Mouse (Mus musculus): Measurements from ENCODE around the gene Prrt3. TPM values are rescaled to one million over a fixed set of nuclear protein-coding genes. Genes with fewer than 3 reads are reported as not detected.

Gene Prrt3
- polyA plus RNA-seq, 1 experiment = 0.22 TPM

DNA sequence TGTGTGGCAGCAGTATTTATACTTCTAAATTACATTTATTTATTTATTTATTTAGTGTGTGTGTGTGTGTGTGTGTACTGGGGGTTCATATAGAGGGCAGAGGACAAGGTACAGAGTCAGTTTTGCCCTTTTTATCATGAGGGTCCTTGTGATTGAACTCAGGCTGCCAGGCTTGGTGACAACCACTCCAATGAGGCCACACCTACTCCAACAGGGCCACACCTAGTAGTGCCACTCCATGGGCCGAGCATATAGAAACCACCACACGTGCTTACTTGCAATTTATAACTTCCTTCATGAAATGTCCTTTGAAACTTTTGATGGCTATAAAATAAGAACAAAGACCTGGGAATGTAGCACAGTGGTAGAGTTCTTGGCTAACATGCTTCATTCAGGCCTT lies 28.5 kb downstream of the Prrt3 start:
- Histone ChIP-seq H3K27me3 (ENCODE audit: control insufficient read depth, insufficient read depth, insufficient read length) (no peaks in the 10 kb centered on the region), H3K79me2 (ENCODE audit: control insufficient read depth, insufficient read depth) (no peaks in the 10 kb centered on the region), H3K4me2 (ENCODE audit: low read depth) (no peak overlapping the region), H3K4me3 (no peak overlapping the region), H3ac (ENCODE audit: control insufficient read depth, insufficient read length) (no peak overlapping the region), H3K36me3 (ENCODE audit: control insufficient read depth, insufficient read depth) (peaks cover 3% of the 10 kb centered on the region)
- TF ChIP-seq CEBPB (IDR thresholded peaks at IDR 0.05; ENCODE audit: insufficient read depth, poor library complexity, severe bottlenecking) (no peak), SRF (IDR thresholded peaks at IDR 0.05; ENCODE audit: control insufficient read depth, insufficient read length, low read depth) (no peak), USF1 (IDR thresholded peaks at IDR 0.05; ENCODE audit: low read depth) (no peak), REST (IDR thresholded peaks at IDR 0.05; ENCODE audit: insufficient read depth, insufficient read length) (no peak), MAX (IDR thresholded peaks at IDR 0.05; ENCODE audit: low read depth) (no peak), MYOD1 (IDR thresholded peaks at IDR 0.05; ENCODE audit: control insufficient read depth in 1 of 3, insufficient read length in 2 of 3, low read depth in 2 of 3) (no peak), TCF12 (IDR thresholded peaks at IDR 0.05; ENCODE audit: insufficient read depth, poor library complexity, severe bottlenecking) (no peak)

DNA sequence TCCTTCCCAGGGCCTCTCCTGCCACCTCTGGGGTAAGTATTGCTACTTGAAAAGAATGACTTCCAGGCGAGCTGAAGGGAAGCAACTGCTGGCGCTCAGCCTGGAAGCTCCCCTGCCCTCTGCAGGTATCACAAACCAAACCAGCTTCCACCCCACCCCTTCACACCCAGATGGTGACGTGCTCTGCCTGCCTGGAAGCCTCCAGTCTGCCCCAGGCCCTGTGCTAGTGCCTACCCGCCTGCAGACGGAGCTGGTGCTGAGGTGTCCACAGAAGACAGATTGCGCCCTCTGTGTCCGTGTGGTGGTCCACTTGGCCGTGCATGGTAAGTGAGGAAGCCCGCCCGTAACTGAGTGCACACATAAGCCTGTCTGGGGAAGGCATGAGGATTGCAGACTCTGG lies 29.7 kb downstream of the Prrt3 start:
- no peak overlapping the region for H3ac ChIP-seq (ENCODE audit: control insufficient read depth, insufficient read length)
- H3K4me3 ChIP-seq = peak overlapping the region; percentile 24
- no peaks in the 10 kb centered on the region for H3K36me3 ChIP-seq (ENCODE audit: control insufficient read depth, insufficient read depth)
- no peaks in the 10 kb centered on the region for H3K27me3 ChIP-seq (ENCODE audit: control insufficient read depth, insufficient read depth, insufficient read length)
- no peaks in the 10 kb centered on the region for H3K79me2 ChIP-seq (ENCODE audit: control insufficient read depth, insufficient read depth)
- peak overlapping the region; percentile 92 for H3K4me2 ChIP-seq (ENCODE audit: low read depth)
- TF ChIP-seq POLR2A (IDR thresholded peaks at IDR 0.05; ENCODE audit: insufficient read length, low read depth) = no peak
- TF ChIP-seq CEBPB (IDR thresholded peaks at IDR 0.05; ENCODE audit: insufficient read depth, poor library complexity, severe bottlenecking) = no peak
- TF ChIP-seq POLR2AphosphoS2 (IDR thresholded peaks at IDR 0.05; ENCODE audit: insufficient read length, low read depth) = no peak
- no peak for TF ChIP-seq USF1 (IDR thresholded peaks at IDR 0.05; ENCODE audit: low read depth)
- no peak for TF ChIP-seq TCF12 (IDR thresholded peaks at IDR 0.05; ENCODE audit: insufficient read depth, poor library complexity, severe bottlenecking)

DNA sequence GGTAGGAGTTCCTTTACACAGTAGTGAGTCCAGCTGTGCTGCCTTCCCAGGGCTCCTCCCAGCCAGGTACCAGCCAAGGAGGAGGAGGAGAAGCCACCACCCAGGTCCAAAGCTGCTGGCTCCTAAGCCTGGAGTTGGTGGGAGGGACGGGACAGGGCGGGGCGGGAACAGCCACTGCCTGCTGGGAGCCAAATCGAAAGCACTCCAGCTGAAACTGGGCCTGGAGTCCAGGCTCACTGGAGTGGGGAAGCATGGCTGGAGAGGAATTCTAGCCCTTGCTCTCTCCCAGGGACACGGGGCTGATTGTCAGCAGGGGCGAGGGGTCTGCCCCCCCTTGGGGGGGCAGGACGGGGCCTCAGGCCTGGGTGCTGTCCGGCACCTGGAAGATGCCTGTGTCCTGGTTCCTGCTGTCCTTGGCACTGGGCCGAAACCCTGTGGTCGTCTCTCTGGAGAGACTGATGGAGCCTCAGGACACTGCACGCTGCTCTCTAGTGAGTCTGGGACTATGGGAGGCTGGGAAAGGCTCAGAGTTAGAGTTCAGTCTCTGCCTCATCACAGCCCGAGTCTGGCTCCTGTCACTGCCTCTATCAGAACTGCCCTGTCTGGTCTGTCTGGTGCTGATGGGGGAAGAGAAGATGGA lies 30.3 kb downstream of the Prrt3 start, which contains the start of gene Il17rc:
Gene Il17rc (plus strand): TSS at position 131 of the 640 bp plus-strand sequence.
- no peaks in the 10 kb centered on the region for H3K79me2 ChIP-seq (ENCODE audit: control insufficient read depth, insufficient read depth)
- peak within 1 kb of the TSS; percentile 24 for H3K4me3 ChIP-seq
- H3K4me2 ChIP-seq (ENCODE audit: low read depth) = peak within 1 kb of the TSS; percentile 92
- H3K27me3 ChIP-seq (ENCODE audit: control insufficient read depth, insufficient read depth, insufficient read length) = no peaks in the 10 kb centered on the region
- H3ac ChIP-seq (ENCODE audit: control insufficient read depth, insufficient read length) = no peak within 1 kb of the TSS
- no peaks in the 10 kb centered on the region for H3K36me3 ChIP-seq (ENCODE audit: control insufficient read depth, insufficient read depth)
- TF ChIP-seq CEBPB (IDR thresholded peaks at IDR 0.05; ENCODE audit: insufficient read depth, poor library complexity, severe bottlenecking) (no peak), MYOG (IDR thresholded peaks at IDR 0.05; ENCODE audit: control insufficient read depth in 1 of 3, insufficient read depth in 1 of 3, insufficient read length in 2 of 3, low read depth in 2 of 3) (peak in 1 of 3 experiments; percentile 23), REST (IDR thresholded peaks at IDR 0.05; ENCODE audit: insufficient read depth, insufficient read length) (no peak), POLR2A (IDR thresholded peaks at IDR 0.05; ENCODE audit: insufficient read length, low read depth) (peak; percentile 85), E2F4 (IDR thresholded peaks at IDR 0.05; ENCODE audit: insufficient read depth) (no peak), POLR2AphosphoS2 (IDR thresholded peaks at IDR 0.05; ENCODE audit: insufficient read length, low read depth) (peak; percentile 81)

DNA sequence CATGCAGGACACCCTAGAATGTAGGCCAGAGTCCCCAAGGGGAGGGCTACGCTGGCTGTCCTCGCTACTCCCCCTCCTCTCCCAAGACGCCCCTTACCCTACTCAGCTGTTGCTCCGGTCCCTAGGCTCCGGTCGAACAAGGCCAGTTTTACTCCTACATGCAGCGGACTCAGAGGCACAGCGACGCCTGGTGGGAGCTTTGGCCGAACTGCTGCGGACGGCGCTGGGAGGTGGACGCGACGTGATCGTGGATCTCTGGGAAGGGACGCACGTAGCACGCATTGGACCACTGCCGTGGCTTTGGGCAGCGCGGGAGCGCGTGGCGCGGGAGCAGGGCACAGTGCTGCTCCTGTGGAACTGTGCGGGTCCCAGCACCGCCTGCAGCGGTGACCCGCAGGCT lies 32.3 kb downstream of the Prrt3 start:
- H3K27me3 ChIP-seq (ENCODE audit: control insufficient read depth, insufficient read depth, insufficient read length) = peaks cover 16% of the 10 kb centered on the region

DNA sequence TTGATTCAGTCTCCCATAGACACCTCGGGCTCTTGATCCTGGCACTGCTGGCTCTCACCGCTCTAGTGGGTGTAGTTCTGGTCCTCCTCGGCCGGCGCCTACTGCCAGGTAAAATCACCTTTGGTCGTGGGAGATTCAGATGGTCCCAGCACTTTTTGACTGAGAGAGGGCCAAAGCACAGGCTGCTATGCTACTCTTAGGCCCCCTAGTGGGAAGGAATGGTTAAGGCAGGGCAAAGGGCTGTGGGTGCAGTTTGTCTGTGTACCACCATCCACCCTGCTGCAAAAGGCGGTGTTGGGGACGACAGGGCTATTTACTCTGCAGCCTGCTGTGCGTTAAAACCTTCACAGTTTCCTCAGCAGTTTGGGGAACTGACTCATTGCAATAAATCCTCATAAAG lies 32.7 kb downstream of the Prrt3 start:
- H3ac ChIP-seq (ENCODE audit: control insufficient read depth, insufficient read length) = no peak overlapping the region
- H3K4me2 ChIP-seq (ENCODE audit: low read depth) = peak overlapping the region; percentile 71
- H3K4me3 ChIP-seq = no peak overlapping the region
- H3K27me3 ChIP-seq (ENCODE audit: control insufficient read depth, insufficient read depth, insufficient read length) = peaks cover 19% of the 10 kb centered on the region
- H3K79me2 ChIP-seq (ENCODE audit: control insufficient read depth, insufficient read depth) = no peaks in the 10 kb centered on the region
- no peak for TF ChIP-seq USF1 (IDR thresholded peaks at IDR 0.05; ENCODE audit: low read depth)
- TF ChIP-seq SRF (IDR thresholded peaks at IDR 0.05; ENCODE audit: control insufficient read depth, insufficient read length, low read depth) = no peak
- TF ChIP-seq E2F4 (IDR thresholded peaks at IDR 0.05; ENCODE audit: insufficient read depth) = no peak
- TF ChIP-seq MAX (IDR thresholded peaks at IDR 0.05; ENCODE audit: low read depth) = no peak
- no peak for TF ChIP-seq TCF3 (IDR thresholded peaks at IDR 0.05; ENCODE audit: insufficient read length, low read depth)
- TF ChIP-seq CEBPB (IDR thresholded peaks at IDR 0.05; ENCODE audit: insufficient read depth, poor library complexity, severe bottlenecking) = no peak
- TF ChIP-seq POLR2A (IDR thresholded peaks at IDR 0.05; ENCODE audit: insufficient read length, low read depth) = no peak
- TF ChIP-seq REST (IDR thresholded peaks at IDR 0.05; ENCODE audit: insufficient read depth, insufficient read length) = no peak
- no peaks in the 10 kb centered on the region for H3K36me3 ChIP-seq (ENCODE audit: control insufficient read depth, insufficient read depth)

More for the DNA sequence above, 32.3 kb downstream of the Prrt3 start:
- Histone ChIP-seq H3K36me3 (ENCODE audit: control insufficient read depth, insufficient read depth) (no peaks in the 10 kb centered on the region), H3K4me3 (no peak overlapping the region), H3ac (ENCODE audit: control insufficient read depth, insufficient read length) (no peak overlapping the region), H3K4me2 (ENCODE audit: low read depth) (peak overlapping the region; percentile 71), H3K79me2 (ENCODE audit: control insufficient read depth, insufficient read depth) (no peaks in the 10 kb centered on the region)
- TF ChIP-seq TCF12 (IDR thresholded peaks at IDR 0.05; ENCODE audit: insufficient read depth, poor library complexity, severe bottlenecking) (no peak), SRF (IDR thresholded peaks at IDR 0.05; ENCODE audit: control insufficient read depth, insufficient read length, low read depth) (no peak), E2F4 (IDR thresholded peaks at IDR 0.05; ENCODE audit: insufficient read depth) (no peak), MYOD1 (IDR thresholded peaks at IDR 0.05; ENCODE audit: control insufficient read depth in 1 of 3, insufficient read length in 2 of 3, low read depth in 2 of 3) (no peak), USF1 (IDR thresholded peaks at IDR 0.05; ENCODE audit: low read depth) (no peak), MAX (IDR thresholded peaks at IDR 0.05; ENCODE audit: low read depth) (no peak), MYOG (IDR thresholded peaks at IDR 0.05; ENCODE audit: control insufficient read depth in 1 of 3, insufficient read depth in 1 of 3, insufficient read length in 2 of 3, low read depth in 2 of 3) (no peak), POLR2A (IDR thresholded peaks at IDR 0.05; ENCODE audit: insufficient read length, low read depth) (no peak), TCF3 (IDR thresholded peaks at IDR 0.05; ENCODE audit: insufficient read length, low read depth) (no peak)
